Mouse (Mus musculus): ENCODE measurements around the gene Dscaml1.

Dscaml1 gene

DNA sequence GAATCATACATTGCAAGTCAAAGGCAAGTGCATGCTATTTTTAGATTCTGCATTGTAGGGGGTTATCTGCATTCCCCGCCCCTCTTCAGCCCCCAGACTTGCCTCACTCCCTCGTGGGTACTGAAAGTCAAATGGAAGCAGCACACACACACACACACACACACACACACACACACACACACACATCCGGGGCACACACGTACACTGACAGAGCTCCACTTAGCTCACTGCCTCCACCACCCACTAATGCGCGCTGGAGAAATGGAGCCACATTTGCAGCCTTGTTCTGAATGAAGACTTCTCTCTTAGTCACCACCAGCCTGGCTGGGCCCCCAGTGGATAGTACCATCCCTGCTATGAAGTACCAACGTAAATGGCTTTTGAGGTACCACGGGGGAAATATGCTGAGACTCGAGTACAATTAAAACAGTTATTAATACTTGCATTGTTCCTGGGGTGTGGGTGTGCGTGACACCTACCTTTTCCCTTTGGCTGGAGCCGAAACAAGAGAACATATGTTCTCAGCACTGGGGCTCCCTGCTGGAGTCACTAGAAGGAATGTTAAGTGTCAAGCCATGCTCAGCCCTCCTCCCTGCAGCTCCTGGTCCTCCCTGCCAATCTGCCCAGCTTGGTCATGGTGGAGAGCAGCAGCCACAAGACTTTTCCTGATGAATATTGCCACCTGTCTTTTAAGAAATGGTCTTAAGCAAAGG lies 91.7 kb downstream of the Dscaml1 start:
- DNase-seq: no peak

DNA sequence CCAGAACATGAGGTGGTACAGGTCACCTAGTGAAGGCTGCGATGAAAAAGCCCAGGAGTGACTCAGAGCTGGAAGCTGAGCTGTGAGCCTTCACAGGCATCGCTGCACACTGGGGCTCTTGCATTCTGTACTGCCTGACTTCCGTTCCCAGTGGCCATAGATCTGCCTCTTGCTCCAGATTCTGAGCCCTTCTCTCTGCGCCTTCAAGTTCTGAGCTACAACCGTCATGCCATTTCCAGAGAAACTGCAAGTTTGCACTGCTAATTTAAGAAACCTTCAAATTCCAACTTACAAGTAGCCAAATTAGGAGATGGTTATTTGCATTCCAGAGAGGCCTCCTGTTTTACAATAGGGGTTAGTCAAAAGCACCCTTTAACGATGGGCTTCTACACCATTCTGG lies 93.4 kb downstream of the Dscaml1 start:
- DNase-seq: no peak

DNA sequence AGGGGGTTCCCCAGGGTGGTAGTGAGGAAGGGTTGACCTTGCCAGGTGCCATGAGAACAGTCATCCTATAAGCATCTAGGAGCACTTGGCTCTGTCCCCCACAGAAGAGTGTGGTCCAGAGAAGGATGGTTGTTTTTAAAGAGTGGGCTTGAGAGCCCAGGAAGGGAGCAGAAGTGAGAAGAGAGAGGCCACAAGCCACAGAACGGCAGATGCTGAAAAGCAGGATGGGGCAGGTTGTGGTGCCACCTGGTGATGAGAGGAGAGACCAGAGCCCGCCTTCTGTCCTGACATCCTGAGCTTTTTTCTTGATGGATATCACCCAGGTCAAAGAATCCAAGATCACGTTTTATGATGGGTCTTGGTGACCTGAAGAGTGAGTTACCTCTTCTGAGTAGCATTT lies 96.4 kb downstream of the Dscaml1 start:
- no peak for DNase-seq

DNA sequence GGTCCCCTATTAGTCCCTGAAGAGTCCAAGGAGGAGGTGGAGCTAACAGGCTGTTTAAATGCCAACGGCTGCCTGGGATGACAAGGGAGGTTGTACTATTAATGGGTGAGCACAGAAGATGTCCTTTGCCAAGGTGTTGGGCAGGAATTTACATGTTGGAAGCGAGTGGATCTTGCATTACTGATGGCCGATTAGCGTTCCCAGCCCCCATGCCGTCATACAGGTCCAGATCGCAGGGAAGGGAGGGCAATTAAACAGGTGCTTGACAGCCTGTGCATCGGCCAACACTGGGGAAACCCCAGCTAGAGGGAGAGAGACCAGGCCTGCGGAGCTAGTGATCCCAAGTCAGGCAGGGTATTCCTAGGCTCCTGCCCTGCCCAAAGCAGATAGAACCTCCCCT lies 98.1 kb downstream of the Dscaml1 start:
- no peak for DNase-seq

DNA sequence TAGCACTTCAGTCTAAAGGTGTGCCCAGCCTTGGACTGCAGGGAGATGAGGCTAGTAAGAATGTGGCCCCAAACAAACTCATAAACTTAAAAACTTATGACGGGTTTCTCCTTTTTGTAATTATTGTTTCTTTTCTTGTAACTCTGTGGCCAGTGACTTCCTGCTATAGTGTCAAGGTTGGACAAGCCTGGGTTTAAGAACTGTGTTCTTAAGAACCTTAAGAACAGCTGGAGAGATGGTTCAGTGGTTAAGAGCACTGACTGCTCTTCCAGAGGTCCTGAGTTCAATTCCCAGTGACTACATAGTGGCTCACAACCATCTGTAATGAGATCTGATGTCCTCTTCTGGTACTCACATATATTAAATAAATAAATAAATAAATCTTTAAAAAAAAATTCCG lies 106.8 kb downstream of the Dscaml1 start:
- no peak for DNase-seq

DNA sequence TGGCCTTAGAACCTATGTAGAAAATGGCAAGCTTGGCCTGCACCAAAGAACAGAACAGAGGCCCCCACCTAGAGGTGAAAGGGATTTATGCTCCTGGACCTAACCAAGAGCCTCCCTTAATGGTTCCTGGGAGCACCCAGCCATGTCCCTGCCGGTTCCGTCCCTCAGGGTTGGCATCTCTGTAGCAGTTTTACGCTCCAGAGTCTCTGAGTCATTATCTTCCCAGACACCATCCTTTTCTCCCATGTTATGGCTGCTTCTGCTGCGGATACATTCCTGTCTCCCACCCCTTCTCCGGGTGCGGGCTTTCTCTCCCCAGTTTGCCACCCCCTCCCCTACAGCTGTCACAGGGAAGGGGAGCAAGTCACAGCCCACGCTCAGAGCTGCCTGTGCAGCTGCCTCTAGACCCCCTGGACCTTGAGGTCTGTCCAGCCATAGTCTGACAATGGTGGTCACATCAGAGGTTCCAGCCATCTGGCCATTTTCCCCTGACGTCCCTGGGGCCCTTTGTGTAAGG lies 108.1 kb downstream of the Dscaml1 start:
- DNase-seq: no peak

DNA sequence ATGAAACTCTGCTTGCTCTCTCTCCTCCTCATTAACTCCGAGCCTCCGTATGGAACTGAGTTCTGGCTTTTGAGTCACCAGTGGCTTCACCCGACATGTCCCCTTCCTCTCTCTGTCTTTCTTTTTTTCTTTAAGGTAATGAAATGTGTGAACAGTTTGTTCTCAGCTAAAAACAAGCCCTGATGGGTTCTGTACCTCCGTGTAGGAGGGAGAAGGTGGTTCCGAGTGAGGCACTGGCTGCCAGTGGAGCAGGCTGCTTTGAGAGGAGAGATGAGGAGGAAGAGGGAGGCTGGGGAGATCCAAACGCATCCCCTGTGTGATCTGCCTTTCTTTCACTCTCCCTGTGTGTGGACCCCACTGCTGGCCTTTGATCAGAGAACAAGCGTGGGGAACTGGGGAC lies 111.2 kb downstream of the Dscaml1 start:
- DNase-seq: no peak

DNA sequence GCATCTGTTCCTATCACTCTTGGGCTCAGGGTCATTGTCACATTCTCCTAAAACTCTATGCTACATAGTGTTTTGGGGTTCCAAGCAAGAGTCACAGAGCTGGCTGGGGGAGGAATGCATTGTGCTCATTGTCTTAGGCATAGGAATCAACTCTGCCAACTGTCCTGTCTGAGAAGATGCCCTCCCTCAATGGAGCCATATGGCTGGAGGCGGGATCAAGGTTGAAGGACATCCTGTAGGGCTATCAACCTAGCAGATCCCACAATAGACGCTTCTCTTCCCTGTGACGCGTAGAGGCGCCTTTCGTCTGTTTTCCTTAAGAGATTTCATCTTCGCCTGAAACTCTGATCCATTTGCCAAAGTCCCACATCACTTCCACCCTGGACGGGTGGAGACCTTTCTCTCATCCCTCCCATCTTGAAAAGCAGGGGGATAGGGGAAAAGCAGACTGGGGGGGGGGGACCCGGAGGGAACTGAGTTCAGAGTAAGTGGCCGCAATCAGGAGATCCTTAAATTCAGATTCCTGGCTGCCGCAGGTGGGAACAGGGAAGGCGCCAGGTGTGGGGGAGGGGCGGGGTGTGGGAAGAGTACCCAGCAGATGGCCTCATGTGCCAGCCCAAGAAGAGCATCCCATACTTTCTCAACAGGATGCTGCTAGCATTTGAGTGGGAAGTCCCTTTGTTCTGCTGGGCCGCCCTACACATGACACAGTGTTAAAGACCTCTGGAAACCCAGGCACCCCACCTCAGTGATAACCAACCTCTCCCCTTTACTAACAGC lies 113.0 kb downstream of the Dscaml1 start:
- no peak for DNase-seq

DNA sequence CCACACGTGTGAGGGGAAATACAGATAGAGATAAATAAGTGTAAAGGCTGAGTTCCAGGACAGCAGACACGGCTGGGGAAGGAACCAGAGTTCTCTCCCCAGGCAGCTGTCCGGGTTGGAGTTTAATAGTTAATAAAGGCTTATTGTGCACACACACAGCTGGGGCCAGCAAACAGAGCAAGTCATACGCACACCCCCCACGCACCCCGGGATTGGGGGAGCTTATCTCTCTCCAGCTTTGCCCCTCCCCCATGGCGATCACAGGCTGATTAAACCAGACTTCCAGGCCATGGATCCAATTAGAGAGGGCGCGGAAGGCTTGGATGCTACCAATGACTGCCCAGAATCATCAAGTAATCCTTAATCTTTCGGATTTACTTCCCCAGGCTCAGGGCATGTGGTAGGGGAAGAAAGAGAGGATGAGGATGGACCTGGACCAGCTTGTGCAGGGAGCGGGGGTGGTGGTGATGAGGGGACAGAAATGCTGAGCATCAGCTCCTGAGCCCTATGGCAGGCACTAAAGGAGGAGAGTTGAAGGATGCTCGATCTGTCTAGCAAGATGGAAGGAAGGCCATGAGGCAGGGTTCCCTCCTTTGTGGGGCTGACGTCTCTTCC lies 119.7 kb downstream of the Dscaml1 start:
- no peak for DNase-seq

DNA sequence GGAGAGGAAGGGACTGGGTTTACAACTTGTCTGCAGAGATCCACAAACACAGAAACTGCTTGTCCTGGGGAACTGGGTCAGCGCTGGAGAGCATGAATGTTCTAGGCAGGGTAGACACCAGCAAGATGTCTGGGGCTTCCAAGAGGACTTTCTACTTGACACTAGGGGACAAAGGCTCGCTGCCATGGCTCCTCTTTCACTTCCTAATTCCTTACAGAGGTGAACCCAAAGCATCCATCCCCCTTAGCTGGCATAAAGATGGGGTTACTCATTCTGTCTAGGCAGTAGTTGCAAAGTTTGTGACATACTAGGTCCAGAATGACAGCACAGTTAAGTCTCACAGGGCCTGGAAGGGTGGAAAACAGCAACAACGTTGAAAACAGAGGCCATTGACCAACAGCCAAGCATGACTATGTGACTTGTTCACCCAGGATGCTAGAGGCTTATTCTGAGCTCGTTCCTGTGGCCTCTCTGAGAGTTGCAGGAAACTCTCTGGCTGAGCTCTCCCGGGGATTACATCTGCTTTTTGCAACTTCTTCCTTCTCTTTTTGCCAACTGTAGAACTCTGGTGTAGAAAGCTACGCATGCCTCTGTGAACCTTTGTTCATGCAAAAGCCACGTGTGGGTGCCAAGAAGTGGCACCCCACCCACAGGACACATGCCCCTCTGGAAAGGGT lies 120.6 kb downstream of the Dscaml1 start:
- no peak for DNase-seq

DNA sequence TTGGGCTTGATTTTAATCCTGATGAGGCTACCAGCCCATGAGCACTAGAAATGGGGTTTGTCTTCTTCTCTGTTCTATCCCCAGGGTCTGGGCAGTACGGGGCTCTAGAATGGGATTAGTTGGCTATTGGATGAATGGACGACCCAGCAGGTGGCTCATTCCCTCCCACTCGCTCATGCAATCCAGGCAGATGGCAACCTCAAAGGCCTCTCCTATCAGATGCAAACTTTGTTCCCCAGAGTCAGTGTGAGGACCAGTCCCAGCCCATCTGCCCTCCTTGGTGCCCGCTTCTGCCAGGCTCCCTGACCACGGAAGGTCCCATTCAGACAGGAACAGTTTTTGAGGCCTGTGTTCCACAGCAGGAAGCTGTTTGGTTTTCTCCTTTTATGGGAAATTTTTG lies 123.4 kb downstream of the Dscaml1 start:
- no peak for DNase-seq

DNA sequence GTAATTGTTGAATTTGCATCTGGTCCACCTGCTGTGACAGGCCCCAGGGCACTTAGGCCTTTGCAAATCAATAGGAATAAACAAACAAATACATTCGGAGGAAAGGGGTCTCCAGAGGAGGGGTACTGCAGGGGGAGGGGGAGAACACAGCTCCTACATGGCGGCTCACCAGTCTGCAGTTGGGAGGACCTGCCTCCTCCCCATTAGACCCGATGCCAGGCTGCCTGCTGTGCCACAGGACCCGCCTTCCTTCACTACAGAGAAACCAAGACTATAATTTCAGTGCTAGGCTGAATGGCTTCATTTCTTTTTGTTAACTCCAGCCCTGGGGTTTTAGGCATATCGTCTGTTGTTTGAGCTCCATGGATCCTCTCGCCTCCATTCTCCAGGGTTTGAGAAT lies 123.8 kb downstream of the Dscaml1 start:
- no peak for DNase-seq

DNA sequence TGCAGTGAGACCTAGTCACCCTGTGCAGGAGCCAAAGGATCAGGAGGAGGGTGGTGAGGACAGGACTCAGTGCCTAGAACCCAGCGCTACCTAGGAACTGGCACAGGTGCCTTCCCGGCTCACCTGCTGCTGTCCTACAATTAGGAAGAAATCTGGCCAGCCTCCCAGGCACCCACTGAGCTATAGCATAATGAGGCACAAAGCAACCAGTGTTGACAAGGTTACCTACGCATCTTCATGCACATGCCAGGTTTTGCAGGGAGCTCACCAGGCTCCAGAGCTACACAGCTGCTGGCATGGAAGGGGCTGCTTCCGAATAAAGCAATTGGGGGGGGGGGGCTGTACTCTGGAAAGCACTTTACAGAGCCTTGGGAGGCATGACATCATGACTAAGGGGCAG lies 124.2 kb downstream of the Dscaml1 start:
- no peak for DNase-seq

DNA sequence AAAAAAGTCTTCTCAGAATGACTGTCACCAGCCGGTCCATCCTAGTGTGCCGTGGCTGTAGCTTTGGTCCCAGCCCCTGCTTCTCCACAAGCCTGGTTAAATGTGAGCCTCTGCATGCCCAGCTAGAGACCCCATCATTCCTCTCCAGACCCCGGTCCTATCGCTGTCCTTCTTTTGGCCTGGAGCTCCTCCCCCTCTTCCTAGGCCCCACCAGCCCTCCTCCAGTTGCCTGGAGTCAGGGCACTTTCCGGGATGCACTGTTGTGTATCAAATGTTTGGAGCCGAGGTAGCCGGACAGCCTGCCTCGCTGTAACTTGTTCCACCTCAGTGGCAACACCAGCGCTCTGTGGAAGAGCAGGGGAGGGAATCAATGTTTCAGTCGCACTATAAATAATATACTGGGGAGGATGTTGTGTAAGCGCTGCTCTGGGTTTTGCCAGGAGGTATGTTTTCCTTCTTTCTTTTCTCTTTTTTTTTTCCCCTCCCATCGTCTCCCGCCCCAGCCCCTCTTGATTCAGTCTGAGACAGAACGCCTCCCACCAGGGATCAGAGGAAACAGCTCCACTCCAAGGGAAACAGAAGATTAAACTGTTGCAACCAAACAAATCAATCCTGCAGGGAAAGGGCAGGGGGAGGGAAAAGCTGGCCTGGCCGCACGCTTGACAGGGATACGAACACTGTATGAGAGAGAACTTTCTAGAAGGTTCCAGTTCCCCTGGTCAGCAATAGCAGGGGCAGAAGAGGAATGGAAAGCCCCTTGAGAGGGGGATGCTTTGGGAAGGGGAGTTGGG lies 128.8 kb downstream of the Dscaml1 start:
- no peak for DNase-seq

DNA sequence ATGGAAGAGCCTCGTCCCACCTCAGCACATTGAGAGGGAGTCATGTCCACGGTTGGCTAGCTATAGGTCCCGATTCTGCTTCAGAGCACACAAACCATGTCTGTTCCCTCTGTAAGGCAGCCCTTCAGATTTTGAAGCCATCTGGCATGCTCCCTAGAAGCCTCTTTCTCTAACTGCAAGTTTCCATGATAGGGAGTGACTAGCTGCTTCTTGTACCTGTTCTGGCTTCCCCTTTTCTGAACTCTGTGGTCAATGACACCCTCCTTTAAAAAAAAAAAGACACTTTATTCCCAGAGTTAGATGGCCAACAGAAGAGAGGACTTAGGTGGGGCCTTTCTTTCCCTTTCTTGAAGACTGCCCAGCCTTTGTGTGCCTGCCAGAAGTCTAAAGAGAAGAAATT lies 130.5 kb downstream of the Dscaml1 start:
- DNase-seq: no peak

DNA sequence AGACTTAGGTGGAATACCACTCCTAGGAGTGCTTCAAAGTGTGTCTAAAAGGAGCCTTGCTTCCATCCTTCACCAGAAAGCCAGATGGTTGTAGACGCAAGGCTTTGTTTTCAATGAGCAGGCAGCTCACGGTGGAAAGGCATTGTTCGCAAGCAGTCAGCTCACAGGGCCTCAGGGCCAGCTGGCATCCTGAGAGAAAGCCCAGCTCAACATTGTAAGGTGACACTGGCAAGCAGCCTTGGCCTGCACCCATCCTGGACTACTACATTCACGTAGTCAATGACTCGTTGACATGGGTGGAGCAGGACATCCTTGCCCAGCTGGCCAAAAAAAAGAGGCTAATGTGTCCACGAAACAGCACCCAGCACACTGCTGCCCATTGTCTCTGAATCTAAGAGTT lies 134.6 kb downstream of the Dscaml1 start:
- no peak for DNase-seq

DNA sequence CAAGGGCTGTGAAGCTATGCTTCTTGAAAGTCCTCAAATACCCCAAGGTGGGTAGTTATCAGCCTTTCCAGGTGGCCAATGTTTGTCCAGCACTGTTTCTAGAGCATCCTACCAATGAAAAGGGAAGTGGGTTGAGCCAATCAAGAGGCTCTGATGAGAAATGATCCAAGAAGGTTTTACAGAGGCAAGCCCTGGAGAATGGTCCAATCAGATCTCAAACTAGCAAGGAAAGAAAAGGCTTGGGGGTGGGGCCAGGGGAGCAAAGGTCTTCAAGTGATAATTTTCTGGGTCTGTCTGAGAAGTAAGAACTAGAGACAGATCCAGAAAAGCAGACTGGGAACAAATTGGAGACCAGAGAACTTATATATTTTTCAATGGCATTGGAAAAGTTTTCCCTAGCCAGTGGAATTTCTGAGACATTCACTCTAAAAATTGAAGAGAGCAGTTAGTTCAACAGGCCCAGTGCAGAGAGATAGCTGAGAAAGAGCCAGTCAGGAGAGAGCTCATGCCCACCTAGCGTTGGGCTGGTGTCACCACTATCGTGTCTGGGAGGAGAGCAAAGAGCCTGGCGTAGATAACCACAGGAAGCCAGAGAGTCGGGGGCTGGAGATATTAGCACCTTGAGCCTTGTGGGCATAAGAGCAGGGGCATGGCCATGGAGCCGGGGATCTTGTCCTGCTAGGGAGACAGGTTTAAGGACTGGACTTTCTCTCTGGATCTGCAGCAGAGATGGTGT lies 140.6 kb downstream of the Dscaml1 start:
- no peak for DNase-seq

DNA sequence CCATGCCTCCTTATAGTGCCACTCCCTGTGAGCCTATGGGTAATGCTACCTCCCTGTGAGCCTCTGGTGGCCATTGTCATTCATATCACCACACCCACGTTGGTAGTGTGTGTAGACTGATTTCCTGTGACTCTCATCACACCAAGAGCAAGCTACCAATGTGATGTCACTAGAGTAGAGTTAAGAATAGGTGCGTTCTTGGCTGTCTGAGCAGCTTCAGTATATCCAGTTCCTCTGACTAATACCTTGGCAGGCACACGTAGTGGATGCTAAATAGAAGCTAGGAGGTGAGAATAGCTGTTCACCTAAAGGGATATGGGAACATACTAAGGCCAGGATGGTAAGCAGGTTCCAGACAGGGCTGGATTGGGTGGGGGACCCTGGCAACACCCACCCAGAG lies 143.3 kb downstream of the Dscaml1 start:
- DNase-seq: no peak

DNA sequence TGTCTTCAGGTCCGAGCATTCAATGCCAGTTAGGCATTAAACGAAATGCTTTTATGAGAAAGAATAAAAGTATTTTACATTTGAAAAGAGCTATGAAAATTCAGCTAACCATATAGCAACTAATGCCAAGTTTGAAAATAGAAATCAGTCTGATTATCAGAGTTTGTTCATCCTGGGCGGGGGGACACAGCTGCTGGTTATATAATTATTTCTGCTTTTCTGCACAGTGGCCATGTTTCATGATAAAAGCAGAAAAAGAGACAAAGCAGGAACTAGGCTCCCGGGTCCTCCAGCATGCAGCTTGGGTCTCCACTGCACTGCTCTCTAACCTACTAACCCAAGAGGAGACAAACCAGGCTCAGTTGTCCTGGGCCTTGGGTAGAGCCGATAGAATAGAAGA lies 143.9 kb downstream of the Dscaml1 start:
- no peak for DNase-seq

DNA sequence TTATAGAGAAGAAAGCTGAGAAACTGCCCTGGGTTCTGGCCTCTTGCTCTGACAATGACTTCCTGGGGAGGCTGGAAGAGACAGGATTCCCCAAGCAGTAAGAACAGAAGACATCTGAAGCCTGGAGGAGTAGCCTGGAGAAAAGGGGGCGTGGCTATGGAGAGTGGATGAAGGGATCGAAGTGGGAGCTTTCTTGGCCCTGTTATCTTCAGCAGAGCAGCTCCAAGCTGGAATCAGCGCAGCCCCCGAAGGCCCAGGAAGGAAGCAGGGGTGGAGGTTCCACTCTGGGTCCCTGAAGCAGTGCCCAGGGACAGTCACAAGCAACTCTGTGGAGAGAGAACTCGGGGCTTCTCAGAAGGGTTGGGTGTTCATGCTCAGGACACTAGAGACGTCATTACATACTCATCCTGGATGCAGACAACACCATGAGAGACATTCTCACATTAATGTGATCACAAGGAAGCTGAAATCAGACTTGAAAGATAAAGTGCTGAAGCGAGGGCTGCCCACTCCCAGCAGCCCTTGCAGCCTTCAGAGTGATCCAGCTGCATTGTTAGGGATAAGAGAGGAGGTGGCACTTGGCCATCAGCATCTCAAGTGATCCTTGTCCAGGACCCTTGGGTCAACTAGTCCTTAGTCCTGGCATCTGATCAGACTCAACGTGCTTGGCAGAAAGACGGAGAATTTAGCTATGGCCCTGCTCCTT lies 146.5 kb downstream of the Dscaml1 start:
- peak; percentile 3 for DNase-seq

DNA sequence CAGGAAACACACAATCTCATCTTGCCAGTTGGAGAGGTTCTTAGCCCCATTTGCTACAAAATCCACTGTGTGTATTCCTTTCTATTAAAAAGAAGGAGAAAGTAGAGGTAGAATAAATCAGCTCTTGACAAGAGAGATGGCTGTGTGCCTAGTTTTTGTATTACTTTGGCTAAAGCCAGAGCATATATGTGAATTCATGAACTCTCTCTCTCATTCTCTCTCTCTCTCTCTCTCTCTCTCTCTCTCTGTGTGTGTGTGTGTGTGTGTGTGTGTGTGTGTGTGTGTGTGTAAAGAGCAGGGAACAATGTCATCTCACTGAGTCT lies 147.0 kb downstream of the Dscaml1 start:
- DNase-seq: no peak

Measured in kidney, adult 9 months (tissue).